Mouse (Mus musculus) splenic B cell, adult 2 months (primary cell): ENCODE data around the gene Slc39a13.

Experiments used
- DNase-seq: peaks from one replicate; pipeline ENCODE4 v3.0.0-alpha.2; 2011; ENCODE audit warnings: low read depth, low spot score
- H3K27me3 ChIP-seq: 2 replicates; pipeline ENCODE4 v1.6.1; 2012; ENCODE audit warnings: mild to moderate bottlenecking, low read length, moderate library complexity, mixed read lengths; ENCODE audit not compliant: control insufficient read depth, poor library complexity, insufficient read depth, severe bottlenecking
- H3K36me3 ChIP-seq: 2 replicates; pipeline ENCODE4 v1.6.1; 2012; ENCODE audit warnings: mild to moderate bottlenecking, low read length, moderate library complexity, mixed read lengths; ENCODE audit not compliant: control insufficient read depth, poor library complexity, insufficient read depth, severe bottlenecking

Slc39a13 gene

GRCm38 (mm10) chr2:91109241-91109640 is 39.0 kb upstream of the Slc39a13 start:
- DNase-seq: no peak
- Histone ChIP-seq H3K27me3 (no peaks in the 10 kb centered on the region), H3K36me3 (peaks cover 24% of the 10 kb centered on the region)

GRCm38 (mm10) chr2:91108156-91108555 is 37.9 kb upstream of the Slc39a13 start:
- no peaks in the 10 kb centered on the region for H3K27me3 ChIP-seq
- no peak for DNase-seq
- peaks cover 23% of the 10 kb centered on the region for H3K36me3 ChIP-seq

DNA sequence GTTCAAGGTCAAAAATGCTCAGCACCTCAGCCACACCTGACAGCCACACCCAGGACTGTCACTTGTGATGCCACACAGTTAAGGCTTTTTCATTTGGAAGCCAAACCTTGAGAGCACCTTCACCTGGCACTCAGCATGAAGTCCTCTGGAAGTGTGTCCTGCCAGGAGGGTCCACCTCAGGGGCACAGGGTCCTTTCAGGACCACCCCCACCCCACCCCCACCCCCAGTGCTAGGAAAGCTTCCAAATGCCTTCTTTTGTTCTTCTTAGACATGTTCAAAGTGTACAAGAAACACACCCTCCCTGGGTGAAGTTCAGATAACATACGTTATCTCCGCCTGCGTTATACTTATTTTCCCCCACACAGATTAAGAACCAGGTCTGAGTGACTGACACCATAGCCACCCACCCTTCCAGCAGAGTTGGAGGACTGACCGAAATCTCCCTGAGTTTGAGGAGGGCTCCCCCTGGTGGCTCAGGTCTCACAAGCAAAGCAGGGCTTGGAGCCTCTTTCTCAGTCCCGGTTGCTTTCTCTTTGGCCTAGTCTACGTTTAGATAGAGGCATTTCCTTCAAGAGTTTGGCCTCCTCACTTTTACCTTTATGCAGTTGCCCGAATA is 31.0 kb upstream of the Slc39a13 start:
- Histone ChIP-seq H3K27me3 (no peaks in the 10 kb centered on the region), H3K36me3 (peaks cover 23% of the 10 kb centered on the region)
- peak; percentile 94 for DNase-seq

GRCm38 (mm10) chr2:91098156-91098555 is 27.9 kb upstream of the Slc39a13 start:
- H3K27me3 ChIP-seq: no peaks in the 10 kb centered on the region
- no peak for DNase-seq

DNA sequence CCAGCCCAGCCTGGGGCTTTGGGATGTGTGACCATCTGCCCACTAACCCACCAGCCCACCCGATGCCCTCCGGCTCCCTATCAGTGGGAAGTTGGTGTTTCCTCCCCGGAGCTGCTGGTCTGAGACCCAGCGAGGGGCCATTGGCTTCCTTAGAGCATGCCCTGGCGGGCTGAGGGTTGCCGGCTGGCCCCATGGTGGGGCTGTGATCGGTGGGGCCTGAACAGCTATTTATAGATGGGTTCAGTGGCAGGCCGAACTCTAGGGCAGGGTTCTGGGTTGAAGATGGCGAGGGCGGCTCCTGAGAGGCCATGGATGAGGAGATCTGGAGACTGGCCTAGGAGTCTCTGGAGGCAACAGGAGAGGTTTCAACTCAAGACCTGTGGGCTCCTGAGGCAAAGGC is 26.8 kb upstream of the Slc39a13 start:
- peaks cover 7% of the 10 kb centered on the region; the same call in 1 of the 2 replicates for H3K36me3 ChIP-seq
- peak; percentile 37 for DNase-seq
- H3K27me3 ChIP-seq: no peaks in the 10 kb centered on the region

More at GRCm38 (mm10) chr2:91098156-91098555, 27.9 kb upstream of the Slc39a13 start:
- H3K36me3 ChIP-seq: peaks cover 12% of the 10 kb centered on the region; the same call in 1 of the 2 replicates

DNA sequence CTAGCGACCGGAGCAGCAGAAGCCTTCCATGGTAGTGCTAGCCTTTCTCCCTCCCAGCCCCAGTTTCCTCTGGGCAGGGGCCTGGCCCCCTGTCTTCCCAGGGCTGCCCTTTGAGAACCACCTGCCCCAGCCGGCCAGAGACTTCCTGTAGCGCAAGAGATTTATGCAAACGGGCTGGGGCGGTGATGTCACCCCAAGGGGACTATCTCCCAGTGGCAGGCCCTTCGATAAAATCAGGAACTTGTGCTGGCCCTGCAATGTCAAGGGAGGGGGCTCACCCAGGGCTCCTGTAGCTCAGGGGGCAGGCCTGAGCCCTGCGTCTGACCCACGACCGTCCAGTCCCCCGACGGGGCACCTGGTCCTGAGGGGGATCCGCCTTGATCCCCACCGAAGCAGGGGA is 26.3 kb upstream of the Slc39a13 start:
- peak; percentile 86 for DNase-seq
- peaks cover 7% of the 10 kb centered on the region; the same call in 1 of the 2 replicates for H3K36me3 ChIP-seq
- no peaks in the 10 kb centered on the region for H3K27me3 ChIP-seq

DNA sequence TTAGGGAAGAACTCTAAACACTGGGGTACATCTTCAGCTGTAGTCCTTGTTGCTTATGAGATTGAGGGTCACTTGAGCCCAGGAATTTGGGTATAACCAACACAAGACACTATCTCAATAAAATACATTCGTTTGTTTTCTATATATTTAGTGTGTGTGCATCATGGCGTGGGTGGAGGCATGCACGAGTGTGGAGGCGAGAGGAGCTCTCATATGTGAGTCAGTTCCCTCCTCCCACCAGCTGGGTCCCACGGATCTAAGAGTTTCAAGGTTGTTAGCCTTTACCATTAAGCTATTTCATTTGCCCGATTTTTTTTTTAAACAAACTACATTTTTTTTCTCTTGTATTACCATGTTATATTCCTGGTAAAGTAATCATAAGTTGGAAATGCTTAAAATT is 20.6 kb upstream of the Slc39a13 start:
- Histone ChIP-seq H3K27me3 (no peaks in the 10 kb centered on the region), H3K36me3 (no peaks in the 10 kb centered on the region)
- no peak for DNase-seq

- no peak for DNase-seq
- Histone ChIP-seq H3K36me3 (no peaks in the 10 kb centered on the region), H3K27me3 (no peaks in the 10 kb centered on the region)
These were observed 20.0 kb upstream of the Slc39a13 start for GRCm38 (mm10) chr2:91090208-91090607.

DNA sequence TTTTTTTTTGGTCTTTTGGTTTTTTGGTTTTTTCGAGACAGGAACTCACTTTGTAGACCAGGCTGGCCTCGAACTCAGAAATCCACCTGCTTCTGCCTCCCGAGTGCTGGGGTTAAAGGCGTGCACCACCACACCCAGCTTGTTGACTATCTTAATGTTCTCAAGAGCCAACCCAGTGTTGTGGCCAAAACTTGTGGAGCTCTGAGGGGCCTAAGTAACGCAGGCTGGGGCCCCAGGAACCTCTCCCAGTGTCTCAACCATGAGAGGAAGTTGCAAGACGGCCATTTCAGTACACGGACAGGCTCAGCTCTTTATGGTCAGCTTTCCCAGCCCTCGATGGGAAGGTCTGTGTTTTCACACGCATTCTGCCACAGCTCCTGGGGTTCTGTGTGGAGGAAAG is 18.8 kb upstream of the Slc39a13 start:
- Histone ChIP-seq H3K27me3 (no peaks in the 10 kb centered on the region), H3K36me3 (no peaks in the 10 kb centered on the region)
- no peak for DNase-seq

- no peaks in the 10 kb centered on the region for H3K27me3 ChIP-seq
- DNase-seq: no peak
- H3K36me3 ChIP-seq: no peaks in the 10 kb centered on the region
These were observed 17.2 kb upstream of the Slc39a13 start for GRCm38 (mm10) chr2:91087453-91087852.

- Histone ChIP-seq H3K36me3 (no peaks in the 10 kb centered on the region), H3K27me3 (no peaks in the 10 kb centered on the region)
- no peak for DNase-seq
These were observed 16.4 kb upstream of the Slc39a13 start for GRCm38 (mm10) chr2:91086392-91087237.

GRCm38 (mm10) chr2:91085494-91086391 is 15.5 kb upstream of the Slc39a13 start:
- DNase-seq: no peak
- no peaks in the 10 kb centered on the region for H3K27me3 ChIP-seq
- no peaks in the 10 kb centered on the region for H3K36me3 ChIP-seq

GRCm38 (mm10) chr2:91084179-91084820 is 14.1 kb upstream of the Slc39a13 start:
- Histone ChIP-seq H3K27me3 (no peaks in the 10 kb centered on the region), H3K36me3 (no peaks in the 10 kb centered on the region)
- no peak for DNase-seq

DNA sequence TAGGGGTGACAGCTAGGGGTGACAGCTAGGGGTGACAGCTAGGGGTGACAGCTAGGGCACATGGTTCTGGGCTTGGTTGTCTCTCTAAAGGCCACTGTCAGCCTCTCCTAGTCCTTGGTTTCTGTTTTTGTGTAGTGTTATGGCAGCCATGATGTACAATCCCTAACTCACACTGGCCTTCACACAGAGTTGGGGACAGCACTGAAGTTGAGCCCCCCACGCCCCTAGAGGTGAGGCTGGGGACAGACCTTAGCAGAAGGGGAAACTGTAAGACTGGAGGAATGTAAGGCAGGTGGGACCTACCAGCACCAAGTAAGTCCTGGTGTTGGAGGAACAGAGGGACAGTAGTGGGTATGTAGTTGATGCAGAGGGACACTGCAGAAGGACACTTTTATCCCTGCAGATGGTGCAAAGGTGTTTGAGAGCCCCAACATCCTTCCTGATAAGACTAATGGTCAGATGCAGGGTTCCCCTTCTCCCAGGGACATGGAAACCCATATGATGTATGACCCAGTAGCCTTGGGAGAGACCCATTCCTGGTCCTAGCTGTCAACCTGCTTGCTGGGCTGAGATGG is 13.2 kb upstream of the Slc39a13 start:
- Histone ChIP-seq H3K27me3 (no peaks in the 10 kb centered on the region), H3K36me3 (no peaks in the 10 kb centered on the region)
- DNase-seq: peak; percentile 28
